Mouse (Mus musculus): Measurements from ENCODE around the gene Skap1.

DNA sequence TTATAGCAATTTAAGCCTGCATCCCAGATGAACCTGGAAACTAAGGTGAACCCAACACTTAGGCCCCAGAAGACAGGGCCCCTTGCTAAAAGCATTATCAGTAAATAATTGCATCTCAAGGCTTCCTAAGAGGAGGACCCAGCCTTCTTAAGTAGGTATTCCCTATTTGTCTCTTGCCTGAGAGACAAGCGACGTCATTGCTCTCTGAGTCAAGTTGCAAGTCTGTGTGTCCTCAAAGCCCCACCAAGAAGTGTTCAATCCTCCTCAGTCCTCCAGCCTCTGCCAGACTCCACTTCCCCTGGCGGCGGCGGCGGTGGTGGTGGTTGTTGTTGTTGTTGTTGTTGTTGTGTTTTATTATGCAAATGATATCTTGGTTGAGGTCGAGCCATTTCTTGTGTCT, 249.6 kb downstream of the Skap1 start:
- TF ChIP-seq POLR2A (IDR thresholded peaks at IDR 0.05; ENCODE audit: insufficient read depth, low read length) (no peak), EP300 (IDR thresholded peaks at IDR 0.05; ENCODE audit: insufficient read depth, low read depth, low read length) (no peak)

Measured in ES-Bruce4 (cell line).